ENCODE assay signal across 26 mouse cellular contexts in genomic region chr6:115574171-115574570, GRCm38 (mm10). TPM values are rescaled to one million over a fixed set of nuclear protein-coding genes. Genes with fewer than 3 reads are reported as not detected.
"Had no signal": no experiment of that assay in that cellular context is flagged by ENCODE, and none has a peak within 500 bp of the region (broad histone marks: within the 10 kb centered on the region; RNA-seq: fewer than 3 reads in every experiment).

No protein-coding gene starts in this region.

- H3K4me1 ChIP-seq: limb, embryonic 12.5 days; limb, embryonic 15.5 days; midbrain, embryonic 12.5 days; midbrain, embryonic 15.5 days; neural tube, embryonic 12.5 days; neural tube, embryonic 15.5 days had no signal

- H3K27me3 ChIP-seq: limb, embryonic 12.5 days; limb, embryonic 15.5 days; midbrain, embryonic 12.5 days; midbrain, embryonic 15.5 days; neural tube, embryonic 12.5 days; neural tube, embryonic 15.5 days had no signal

- H3K9ac ChIP-seq: limb, embryonic 12.5 days; limb, embryonic 15.5 days; liver, embryonic 14.5 days; liver, postnatal 0 days; lung, embryonic 14.5 days; midbrain, embryonic 12.5 days; midbrain, embryonic 15.5 days; neural tube, embryonic 12.5 days; neural tube, embryonic 15.5 days had no signal

- H3K4me3 ChIP-seq: limb, embryonic 12.5 days; limb, embryonic 15.5 days; midbrain, embryonic 12.5 days; midbrain, embryonic 15.5 days; neural tube, embryonic 12.5 days; neural tube, embryonic 15.5 days had no signal

- H3K27ac ChIP-seq: limb, embryonic 12.5 days; limb, embryonic 15.5 days; liver, embryonic 14.5 days; macrophage; midbrain, embryonic 12.5 days; midbrain, embryonic 15.5 days; neural tube, embryonic 12.5 days; neural tube, embryonic 15.5 days had no signal

- DNase-seq: kidney, adult 9 months; kidney, postnatal 14 days; kidney, postnatal 4 days; liver, postnatal 0 days; lung, embryonic 14.5 days; retina, postnatal 1 day; right cerebral cortex, postnatal 25 days; spleen, adult 18-20 months; thymus, adult 2 months; thymus, postnatal 14 days; thymus, postnatal 4 days had no signal

- H3K4me2 ChIP-seq: limb, embryonic 12.5 days; limb, embryonic 15.5 days; liver, embryonic 11.5 days; lung, embryonic 14.5 days; midbrain, embryonic 12.5 days; midbrain, embryonic 15.5 days; neural tube, embryonic 12.5 days; neural tube, embryonic 15.5 days had no signal

- H3K9me3 ChIP-seq: limb, embryonic 15.5 days; midbrain, embryonic 12.5 days; midbrain, embryonic 15.5 days; neural tube, embryonic 12.5 days; neural tube, embryonic 15.5 days had no signal

- ATAC-seq: liver, postnatal 0 days; lung, postnatal 0 days; midbrain, embryonic 15.5 days had no signal

RNA-seq across cellular contexts. Expression of gene Mkrn2os, which starts 18.2 kb away (rescaled TPM):
- total RNA-seq: layer of hippocampus, adult 18-20 months; layer of hippocampus, postnatal 14 days; left cerebral cortex, adult 18-20 months; left cerebral cortex, postnatal 36 days; megakaryocyte, adult 5-6 weeks had no signal
- polyA plus RNA-seq: macrophage had no signal
